Mouse (Mus musculus): ENCODE data around the gene Ece1.
A peak's percentile ranks its signal among the peaks of the same experiment; 100 is the strongest.

The Ece1 gene

GRCm38 (mm10) chr4:137992890-137993289 is 130.9 kb downstream of the Ece1 start, which contains the start of gene Eif4g3:
TSS of gene Eif4g3 (plus strand) at chr4:137993022.
- DNase-seq: no peak

GRCm38 (mm10) chr4:137993291-137993758 is 131.3 kb downstream of the Ece1 start:
- peak; percentile 100 for DNase-seq

- DNase-seq: peak in 1 of 2 experiments; percentile 74
These were observed 132.0 kb downstream of the Ece1 start for GRCm38 (mm10) chr4:137993821-137994561.

- DNase-seq: no peak
These were observed 132.7 kb downstream of the Ece1 start for GRCm38 (mm10) chr4:137994562-137995336.

GRCm38 (mm10) chr4:137995399-137995798 is 133.4 kb downstream of the Ece1 start:
- peak in 1 of 2 experiments; percentile 38 for DNase-seq

GRCm38 (mm10) chr4:137998232-137998631 is 136.2 kb downstream of the Ece1 start:
- no peak for DNase-seq

- peak; percentile 66 to 74 for DNase-seq
These were observed 138.6 kb downstream of the Ece1 start for GRCm38 (mm10) chr4:138000682-138001081.

- DNase-seq: no peak
These were observed 142.0 kb downstream of the Ece1 start for GRCm38 (mm10) chr4:138003909-138004610.

- no peak for DNase-seq
These were observed 143.7 kb downstream of the Ece1 start for GRCm38 (mm10) chr4:138005781-138006180.

GRCm38 (mm10) chr4:138006951-138007613 is 145.0 kb downstream of the Ece1 start:
- DNase-seq: no peak

- DNase-seq: no peak
These were observed 146.6 kb downstream of the Ece1 start for GRCm38 (mm10) chr4:138008646-138009045.

- DNase-seq: peak; percentile 26
These were observed 147.9 kb downstream of the Ece1 start for GRCm38 (mm10) chr4:138009786-138010502.

GRCm38 (mm10) chr4:138013723-138014479 is 151.9 kb downstream of the Ece1 start:
- DNase-seq: no peak

Measured in cerebellum, postnatal 10 days (tissue).